ENCODE assay signal across 13 mouse cellular contexts in the genomic region with DNA sequence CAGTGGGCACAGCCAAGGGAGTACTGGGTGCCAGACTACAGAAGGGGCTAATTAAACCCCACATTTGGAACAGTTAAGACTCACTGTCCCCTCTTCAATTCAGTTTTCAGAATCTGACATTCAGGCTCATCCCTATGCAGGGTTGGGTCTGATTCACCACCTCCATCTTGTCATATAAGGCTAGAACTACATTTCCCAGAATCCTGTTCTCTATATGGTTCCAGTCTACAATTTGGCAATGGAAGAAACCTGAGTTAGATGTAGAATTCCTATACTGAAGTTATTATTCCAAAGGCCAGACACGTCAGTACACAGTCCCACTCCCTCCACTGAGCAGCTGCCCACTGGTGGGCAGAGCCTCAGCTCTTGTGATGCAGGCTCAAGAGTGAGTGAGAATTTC.
"Had no signal": no experiment of that assay in that cellular context is flagged by ENCODE, and none has a peak within 500 bp of the region (broad histone marks: within the 10 kb centered on the region; RNA-seq: fewer than 3 reads in every experiment).

No protein-coding gene starts in this region.

- H3K4me3 ChIP-seq: midbrain, embryonic 10.5 days; midbrain, embryonic 12.5 days; neural tube, embryonic 13.5 days; stomach, embryonic 15.5 days had no signal

- ATAC-seq: liver, postnatal 0 days; midbrain, embryonic 16.5 days had no signal

- H3K36me3 ChIP-seq: midbrain, embryonic 10.5 days; midbrain, embryonic 12.5 days; neural tube, embryonic 13.5 days; stomach, embryonic 15.5 days had no signal

- H3K27ac ChIP-seq: midbrain, embryonic 10.5 days; midbrain, embryonic 12.5 days; neural tube, embryonic 13.5 days; stomach, embryonic 15.5 days; stomach, postnatal 0 days had no signal

- H3K9ac ChIP-seq: liver, postnatal 0 days; lung, embryonic 14.5 days; midbrain, embryonic 12.5 days; neural tube, embryonic 13.5 days; stomach, embryonic 15.5 days had no signal

- H3K9me3 ChIP-seq: midbrain, embryonic 10.5 days; midbrain, embryonic 12.5 days; neural tube, embryonic 13.5 days; stomach, embryonic 15.5 days had no signal

- H3K4me2 ChIP-seq: lung, embryonic 14.5 days; midbrain, embryonic 12.5 days; neural tube, embryonic 13.5 days; stomach, embryonic 15.5 days had no signal

- H3K4me1 ChIP-seq: stomach, embryonic 15.5 days had no signal

- H3K27me3 ChIP-seq: midbrain, embryonic 12.5 days; neural tube, embryonic 13.5 days; stomach, embryonic 15.5 days had no signal

- DNase-seq: liver, postnatal 0 days; lung, embryonic 14.5 days; midbrain, embryonic 14.5 days; right cerebral cortex, postnatal 14 days; thymus, adult 2 months; thymus, postnatal 25 days; thymus, postnatal 4 days had no signal
